Mouse (Mus musculus) limb, embryonic 12.5 days (tissue): Measurements from ENCODE around the gene Usp43. TPM values are rescaled to one million over a fixed set of nuclear protein-coding genes. Genes with fewer than 3 reads are reported as not detected.

Experiments
- ATAC-seq: fragments of 200-750 bp; cut with Nextera tagmentation; 2 replicates; pipeline ENCODE4 v1.8.0; 2017; ENCODE audit warnings: low read depth, moderate TSS enrichment; ENCODE audit not compliant: insufficient number of reproducible peaks, insufficient read depth, low FRiP score, low TSS enrichment
- H3K27ac ChIP-seq: fragments of 300-500 bp; sonication (generic); 2 replicates; pipeline ENCODE4 v1.5.1; 2016; ENCODE audit warnings: mild to moderate bottlenecking, moderate library complexity
- H3K27me3 ChIP-seq: fragments of 300-500 bp; sonication (generic); 2 replicates; pipeline ENCODE4 v1.6.1; 2016; ENCODE audit warnings: mild to moderate bottlenecking, moderate library complexity
- H3K36me3 ChIP-seq: fragments of 300-500 bp; sonication (generic); 2 replicates; pipeline ENCODE4 v1.6.1; 2016; ENCODE audit warnings: mild to moderate bottlenecking, moderate library complexity
- H3K4me1 ChIP-seq: fragments of 300-500 bp; sonication (generic); replicated peaks from 2 replicates; pipeline ENCODE4 v1.6.1; 2016
- H3K4me2 ChIP-seq: fragments of 300-500 bp; sonication (generic); 2 replicates; pipeline ENCODE4 v1.6.1; 2016; ENCODE audit warnings: mild to moderate bottlenecking, moderate library complexity
- H3K4me3 ChIP-seq: fragments of 300-500 bp; sonication (generic); replicated peaks from 2 replicates; pipeline ENCODE4 v1.5.1; 2016; ENCODE audit warnings: mild to moderate bottlenecking
- H3K9ac ChIP-seq: fragments of 300-500 bp; sonication (generic); replicated peaks from 2 replicates; pipeline ENCODE4 v1.6.1; 2016; ENCODE audit warnings: mild to moderate bottlenecking, moderate library complexity
- H3K9me3 ChIP-seq: fragments of 300-500 bp; sonication (generic); 2 replicates; pipeline ENCODE4 v1.6.1; 2016; ENCODE audit warnings: mild to moderate bottlenecking, moderate library complexity
- WGBS: fragments of 180-500 bp; shearing (Covaris S2); methylation state at CpG from one replicate; pipeline ENCODE4 v1.1.7; 2016; 5-methylcytosine and 5-hydroxymethylcytosine counted together
- polyA plus RNA-seq: library from polyadenylated mRNA; unstranded; fragments of >200 nt; fragmentation: Nextera tagmentation; extraction: Ambion mirVana; gene quantifications from 2 replicates; pipeline ENCODE4 v1.2.1, GENCODE M21; 2016

Usp43 gene
- polyA plus RNA-seq, 1 experiment from 2014 or later: 0.71 TPM

GRCm38 (mm10) chr11:67926348-67927055 lies 4.5 kb upstream of the Usp43 start:
- 13% methylated on average over 15 of the region's 15 CpGs for WGBS
- Histone ChIP-seq H3K27ac (no peak overlapping the region), H3K9ac (no peak overlapping the region), H3K9me3 (no peaks in the 10 kb centered on the region), H3K36me3 (no peaks in the 10 kb centered on the region), H3K4me2 (no peak overlapping the region), H3K27me3 (peaks cover 10% of the 10 kb centered on the region), H3K4me3 (no peak overlapping the region), H3K4me1 (peaks cover 12% of the 10 kb centered on the region)
- no peak for ATAC-seq

GRCm38 (mm10) chr11:67925000-67925399 lies 3.0 kb upstream of the Usp43 start:
- 83% methylated on average over 13 of the region's 13 CpGs for WGBS
- ATAC-seq: no peak
- H3K27ac ChIP-seq: no peak overlapping the region

GRCm38 (mm10) chr11:67923720-67924119 lies 1.8 kb upstream of the Usp43 start:
- no peak overlapping the region for H3K9ac ChIP-seq
- H3K27me3 ChIP-seq: peaks cover 37% of the 10 kb centered on the region
- H3K4me3 ChIP-seq: no peak overlapping the region
- 89% methylated on average over 5 of the region's 5 CpGs for WGBS
- H3K27ac ChIP-seq: no peak overlapping the region
- H3K4me2 ChIP-seq: no peak overlapping the region
- ATAC-seq: no peak
- H3K9me3 ChIP-seq: no peaks in the 10 kb centered on the region
- H3K4me1 ChIP-seq: peaks cover 18% of the 10 kb centered on the region
- no peaks in the 10 kb centered on the region for H3K36me3 ChIP-seq

More at GRCm38 (mm10) chr11:67925000-67925399, 3.0 kb upstream of the Usp43 start:
- Histone ChIP-seq H3K27me3 (peaks cover 25% of the 10 kb centered on the region), H3K4me2 (no peak overlapping the region), H3K9ac (no peak overlapping the region), H3K4me3 (no peak overlapping the region), H3K9me3 (no peaks in the 10 kb centered on the region), H3K4me1 (peaks cover 18% of the 10 kb centered on the region), H3K36me3 (no peaks in the 10 kb centered on the region)

GRCm38 (mm10) chr11:67922755-67923125 lies 787 bp upstream of the Usp43 start:
- H3K4me3 ChIP-seq: peak overlapping the region; percentile 81
- WGBS: under 1% methylated on average over 12 of the region's 12 CpGs
- no peaks in the 10 kb centered on the region for H3K9me3 ChIP-seq
- no peaks in the 10 kb centered on the region for H3K36me3 ChIP-seq
- ATAC-seq: peak; percentile 66
- peaks cover 18% of the 10 kb centered on the region for H3K4me1 ChIP-seq
- peaks cover 38% of the 10 kb centered on the region for H3K27me3 ChIP-seq
- peak overlapping the region; percentile 100 for H3K4me2 ChIP-seq
- H3K9ac ChIP-seq: peak overlapping the region; percentile 63; the same call in 1 of the 2 replicates
- H3K27ac ChIP-seq: no peak overlapping the region

- 1% methylated on average over 47 of the region's 47 CpGs for WGBS
- Histone ChIP-seq H3K27ac (no peak overlapping the region), H3K9ac (peak overlapping the region; percentile 63), H3K36me3 (no peaks in the 10 kb centered on the region), H3K4me1 (peaks cover 18% of the 10 kb centered on the region), H3K27me3 (peaks cover 38% of the 10 kb centered on the region), H3K4me2 (peak overlapping the region; percentile 100), H3K4me3 (peak overlapping the region; percentile 81), H3K9me3 (no peaks in the 10 kb centered on the region)
- ATAC-seq: no peak
Measured at GRCm38 (mm10) chr11:67921091-67921826, 694 bp downstream of the Usp43 start.

- Histone ChIP-seq H3K27me3 (peaks cover 38% of the 10 kb centered on the region), H3K9ac (no peak overlapping the region), H3K4me1 (peaks cover 18% of the 10 kb centered on the region), H3K4me2 (peak overlapping the region; percentile 100; the same call in 1 of the 2 replicates), H3K4me3 (peak overlapping the region; percentile 81), H3K9me3 (no peaks in the 10 kb centered on the region), H3K36me3 (no peaks in the 10 kb centered on the region), H3K27ac (no peak overlapping the region)
- WGBS: 50% methylated on average over 9 of the region's 9 CpGs
- no peak for ATAC-seq
Measured at GRCm38 (mm10) chr11:67920226-67920960, 1.6 kb downstream of the Usp43 start.

- peaks cover 38% of the 10 kb centered on the region for H3K27me3 ChIP-seq
- no peaks in the 10 kb centered on the region for H3K36me3 ChIP-seq
- no peaks in the 10 kb centered on the region for H3K9me3 ChIP-seq
- WGBS: 80% methylated on average over 5 of the region's 5 CpGs
- no peak overlapping the region for H3K4me3 ChIP-seq
- H3K9ac ChIP-seq: no peak overlapping the region
- no peak overlapping the region for H3K4me2 ChIP-seq
- peaks cover 18% of the 10 kb centered on the region for H3K4me1 ChIP-seq
- H3K27ac ChIP-seq: no peak overlapping the region
- ATAC-seq: no peak
Measured at GRCm38 (mm10) chr11:67919593-67919992, 2.4 kb downstream of the Usp43 start.

- no peak overlapping the region for H3K9ac ChIP-seq
- H3K27me3 ChIP-seq: peaks cover 39% of the 10 kb centered on the region
- H3K9me3 ChIP-seq: no peaks in the 10 kb centered on the region
- H3K4me2 ChIP-seq: no peak overlapping the region
- no peak overlapping the region for H3K4me3 ChIP-seq
- H3K27ac ChIP-seq: no peak overlapping the region
- WGBS: 85% methylated on average over 3 of the region's 3 CpGs
- H3K36me3 ChIP-seq: no peaks in the 10 kb centered on the region
- no peak for ATAC-seq
- H3K4me1 ChIP-seq: peaks cover 8% of the 10 kb centered on the region; the same call in 1 of the 2 replicates
Measured at GRCm38 (mm10) chr11:67917126-67917525, 4.8 kb downstream of the Usp43 start.

- H3K9ac ChIP-seq: no peak overlapping the region
- no peaks in the 10 kb centered on the region for H3K36me3 ChIP-seq
- ATAC-seq: no peak
- H3K4me1 ChIP-seq: no peaks in the 10 kb centered on the region
- H3K27me3 ChIP-seq: peaks cover 4% of the 10 kb centered on the region; the same call in 1 of the 2 replicates
- no peak overlapping the region for H3K4me2 ChIP-seq
- no peak overlapping the region for H3K4me3 ChIP-seq
- WGBS: 84% methylated on average over 5 of the region's 5 CpGs
- no peak overlapping the region for H3K27ac ChIP-seq
- no peaks in the 10 kb centered on the region for H3K9me3 ChIP-seq
Measured at GRCm38 (mm10) chr11:67911074-67911473, 10.9 kb downstream of the Usp43 start.

- Histone ChIP-seq H3K4me3 (no peak overlapping the region), H3K27me3 (no peaks in the 10 kb centered on the region), H3K9me3 (no peaks in the 10 kb centered on the region), H3K9ac (no peak overlapping the region), H3K27ac (no peak overlapping the region), H3K36me3 (no peaks in the 10 kb centered on the region), H3K4me1 (no peaks in the 10 kb centered on the region), H3K4me2 (no peak overlapping the region)
- ATAC-seq: no peak
- 88% methylated on average over 4 of the region's 4 CpGs for WGBS
Measured at GRCm38 (mm10) chr11:67903756-67904155, 18.2 kb downstream of the Usp43 start.

- 62% methylated on average over 8 of the region's 8 CpGs for WGBS
- Histone ChIP-seq H3K4me1 (peaks cover 6% of the 10 kb centered on the region; the same call in 1 of the 2 replicates), H3K4me2 (no peak overlapping the region), H3K27me3 (no peaks in the 10 kb centered on the region), H3K9me3 (no peaks in the 10 kb centered on the region), H3K36me3 (no peaks in the 10 kb centered on the region), H3K9ac (no peak overlapping the region), H3K4me3 (no peak overlapping the region), H3K27ac (no peak overlapping the region)
- ATAC-seq: no peak
Measured at GRCm38 (mm10) chr11:67897064-67897560, 24.8 kb downstream of the Usp43 start.
